Mouse (Mus musculus) ovary, postnatal 10 days (tissue): ENCODE data around the gene Fcamr.

Source experiments
- DNase-seq: peaks from one replicate; pipeline ENCODE4 v3.0.0; 2022; ENCODE audit warnings: low spot score

The Fcamr gene

DNA sequence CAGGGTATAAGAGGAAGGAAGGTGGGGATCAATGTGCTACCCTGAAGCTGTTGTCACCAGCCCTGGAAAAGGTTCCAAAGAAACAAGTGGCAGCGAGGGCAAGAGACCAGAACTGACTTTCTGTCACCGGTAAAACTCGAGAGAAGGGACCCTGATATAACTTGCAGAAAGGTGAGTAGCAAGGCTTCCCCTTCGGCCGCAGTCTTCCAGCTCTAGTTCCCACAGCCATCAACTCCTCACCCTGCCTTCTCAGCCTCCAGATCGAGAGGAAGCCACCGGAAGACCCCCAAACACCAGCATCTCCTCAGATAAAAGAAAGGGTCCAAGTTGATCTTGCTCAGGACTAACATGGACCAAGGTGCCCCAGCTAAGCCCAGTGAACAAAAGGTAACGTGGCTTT is at the start of gene Fcamr:
Gene Fcamr, plus strand, starts transcription at position 301 of the 400 bp plus-strand sequence.
- no peak for DNase-seq

DNA sequence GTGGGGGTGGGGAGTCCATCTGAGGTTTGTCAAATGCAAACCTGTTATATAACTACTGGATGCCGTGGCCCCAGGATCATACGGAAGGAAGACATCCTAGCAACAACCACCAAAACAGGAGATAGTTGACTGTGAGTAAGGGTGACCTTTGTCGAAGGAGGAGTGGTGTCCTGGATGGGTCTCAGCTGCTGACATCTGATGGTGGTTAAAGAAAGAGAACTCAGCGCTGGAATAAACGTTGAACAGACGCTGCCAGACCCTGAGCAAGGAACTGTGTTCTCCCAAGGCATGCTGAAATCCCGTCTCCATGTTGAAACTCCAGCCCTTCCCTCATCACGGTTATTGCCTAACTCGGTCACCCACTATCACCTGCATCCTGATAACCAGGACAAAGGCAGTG is 41.0 kb upstream of the Fcamr start:
- DNase-seq = no peak

GRCm38 (mm10) chr1:130761597-130761996 is 39.1 kb upstream of the Fcamr start:
- no peak for DNase-seq

DNA sequence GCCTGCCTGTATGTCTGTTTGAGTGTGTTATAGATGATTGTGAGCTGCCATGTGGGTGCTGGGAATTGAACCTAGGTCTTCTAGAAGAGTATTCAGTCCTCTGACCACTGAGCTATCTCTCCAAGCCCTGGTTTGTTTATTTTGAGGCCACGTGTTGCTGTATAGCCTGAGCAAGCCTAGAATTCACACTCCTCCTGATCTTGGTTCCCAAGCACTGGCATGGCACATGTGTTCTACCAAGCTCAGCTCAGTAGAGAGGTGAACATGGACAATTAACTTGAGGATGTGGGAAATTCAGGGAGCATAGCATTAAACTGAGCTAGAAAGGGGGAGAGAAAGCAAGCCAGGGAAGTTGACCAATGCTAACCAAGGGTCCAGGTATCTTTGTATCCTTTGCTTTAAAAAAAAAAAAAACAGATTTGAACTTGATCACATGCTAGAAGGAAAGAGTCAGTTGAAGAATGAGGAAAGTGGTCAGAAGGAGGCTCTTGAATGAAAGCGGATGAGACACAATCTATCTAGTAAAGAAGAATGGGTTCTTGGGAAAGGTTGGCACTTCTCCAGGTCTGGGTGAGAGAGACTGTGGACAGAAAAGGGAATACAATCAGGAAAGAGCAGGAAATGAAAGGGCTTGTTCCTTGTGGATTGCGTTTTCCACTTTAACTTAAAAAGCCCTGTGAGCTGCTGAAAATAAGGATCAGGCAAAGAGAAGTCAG is 38.5 kb upstream of the Fcamr start:
- no peak for DNase-seq

- no peak for DNase-seq
Measured at GRCm38 (mm10) chr1:130764027-130764461, 36.7 kb upstream of the Fcamr start.

DNA sequence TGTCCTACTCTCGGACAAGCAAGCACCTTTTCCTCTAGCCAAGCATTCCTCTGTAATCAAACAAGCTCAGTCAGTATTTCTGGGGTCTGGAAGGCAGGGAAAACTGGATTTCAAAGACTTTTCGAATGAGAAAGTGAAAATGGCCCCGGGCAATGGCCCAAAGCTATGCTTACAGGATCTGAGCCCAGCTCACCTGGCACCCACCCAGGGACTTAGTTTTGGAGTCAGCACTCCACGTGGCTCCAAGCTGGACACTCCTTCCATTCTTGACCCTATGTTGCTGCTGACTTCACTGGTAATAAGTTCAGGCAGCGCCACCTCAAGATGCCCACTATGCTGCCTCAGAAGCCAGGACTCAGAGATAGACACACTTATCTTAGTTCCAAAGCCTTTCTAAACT is 33.6 kb upstream of the Fcamr start:
- no peak for DNase-seq

- DNase-seq = no peak
Measured at GRCm38 (mm10) chr1:130769925-130770324, 30.8 kb upstream of the Fcamr start.

GRCm38 (mm10) chr1:130770487-130770886 is 30.2 kb upstream of the Fcamr start:
- DNase-seq = no peak

DNA sequence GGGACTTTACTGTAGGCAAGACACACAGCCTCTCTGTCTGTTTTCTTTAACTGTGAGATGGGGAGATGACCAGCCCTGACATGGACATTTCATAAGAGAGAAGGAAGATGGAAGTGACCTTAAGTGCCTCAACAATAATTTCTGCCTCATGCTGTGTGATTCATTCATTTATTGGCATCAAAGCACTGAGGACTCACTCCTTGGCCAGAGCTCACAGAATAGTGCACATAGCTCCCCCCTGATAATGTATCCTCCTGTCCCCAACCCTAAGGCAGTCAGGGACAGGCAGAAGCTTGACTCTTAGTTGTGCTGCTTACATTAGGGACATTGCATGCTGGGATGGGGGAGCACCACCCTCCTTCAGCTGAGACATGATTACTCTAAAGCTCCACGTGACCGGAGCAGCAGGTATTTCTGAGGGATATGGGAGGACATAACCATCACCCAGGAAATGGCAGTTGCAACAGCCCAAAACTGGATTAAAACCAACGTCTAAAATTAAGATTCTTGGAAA is 29.7 kb upstream of the Fcamr start:
- DNase-seq = no peak

GRCm38 (mm10) chr1:130775234-130775633 is 25.5 kb upstream of the Fcamr start:
- DNase-seq = no peak

DNA sequence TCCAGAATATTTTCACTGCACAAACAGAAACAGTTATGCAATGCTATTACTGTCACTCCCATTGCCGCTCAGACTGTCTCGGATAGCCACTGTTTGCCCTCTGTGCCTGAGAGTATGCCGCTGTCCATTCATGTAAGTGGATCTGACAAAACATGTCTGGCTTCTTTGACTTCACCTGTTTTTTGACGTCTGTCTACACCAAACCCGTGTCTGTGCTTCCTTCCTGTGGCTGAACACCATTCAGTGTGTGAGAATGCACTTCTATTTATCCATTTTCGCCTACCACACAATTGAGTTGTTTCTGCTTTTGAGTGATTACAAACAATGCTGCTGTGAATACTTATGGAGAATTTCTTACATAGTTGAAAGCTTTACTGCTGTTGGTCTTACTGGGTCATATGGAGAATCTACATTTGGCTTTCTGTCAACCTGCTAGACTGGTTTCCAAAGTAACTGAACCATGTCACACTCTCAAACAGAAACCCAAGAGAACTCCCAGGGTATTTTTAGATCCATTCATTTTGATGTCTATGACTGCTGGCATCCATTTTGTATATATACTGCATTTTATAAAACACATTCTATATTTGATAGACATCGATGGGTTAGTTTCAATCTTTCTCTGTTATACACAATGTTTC is 24.9 kb upstream of the Fcamr start:
- no peak for DNase-seq

- DNase-seq = no peak
Measured at GRCm38 (mm10) chr1:130776645-130777044, 24.1 kb upstream of the Fcamr start.

- no peak for DNase-seq
Measured at GRCm38 (mm10) chr1:130779867-130780266, 20.8 kb upstream of the Fcamr start.

DNA sequence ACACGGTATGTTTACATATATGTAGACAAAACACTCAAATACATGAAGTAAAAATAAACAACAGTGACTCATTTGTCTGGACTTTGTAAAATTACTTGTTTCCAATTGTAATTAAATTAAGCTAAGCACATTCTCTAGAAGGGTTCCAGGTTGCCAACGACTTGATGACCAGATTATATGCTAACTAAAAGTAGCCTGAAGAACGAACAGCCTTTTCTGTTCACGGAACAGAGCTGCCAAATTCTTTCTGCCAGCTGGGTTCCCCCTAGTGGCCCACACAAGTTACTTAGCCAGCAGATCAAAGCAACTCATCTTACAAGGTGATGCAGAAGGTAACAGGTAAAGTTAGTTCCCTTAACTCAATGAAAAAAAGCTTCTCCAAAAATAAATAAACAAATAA is 16.6 kb upstream of the Fcamr start:
- DNase-seq = no peak

DNA sequence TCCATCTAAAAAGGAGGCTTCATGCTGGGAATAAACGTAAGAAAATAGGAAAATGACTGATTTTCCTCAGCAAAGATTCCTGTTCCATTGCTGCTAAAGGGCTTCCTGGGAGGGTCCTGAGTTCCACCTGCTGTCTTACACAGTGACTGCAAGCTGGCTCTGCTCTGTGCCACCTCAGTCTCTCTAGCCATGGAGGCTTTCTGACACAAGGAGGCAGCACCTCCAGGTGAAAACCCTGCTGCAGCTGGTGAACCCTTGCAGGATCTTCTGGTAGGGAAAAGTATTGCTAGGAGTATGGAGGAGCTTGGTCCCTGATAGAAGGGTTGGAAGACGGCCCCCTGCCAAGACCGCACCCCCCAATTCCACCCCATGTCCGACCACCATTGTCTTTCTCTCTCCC is 13.7 kb upstream of the Fcamr start:
- no peak for DNase-seq

GRCm38 (mm10) chr1:130789512-130790451 is 10.9 kb upstream of the Fcamr start:
- DNase-seq = no peak

DNA sequence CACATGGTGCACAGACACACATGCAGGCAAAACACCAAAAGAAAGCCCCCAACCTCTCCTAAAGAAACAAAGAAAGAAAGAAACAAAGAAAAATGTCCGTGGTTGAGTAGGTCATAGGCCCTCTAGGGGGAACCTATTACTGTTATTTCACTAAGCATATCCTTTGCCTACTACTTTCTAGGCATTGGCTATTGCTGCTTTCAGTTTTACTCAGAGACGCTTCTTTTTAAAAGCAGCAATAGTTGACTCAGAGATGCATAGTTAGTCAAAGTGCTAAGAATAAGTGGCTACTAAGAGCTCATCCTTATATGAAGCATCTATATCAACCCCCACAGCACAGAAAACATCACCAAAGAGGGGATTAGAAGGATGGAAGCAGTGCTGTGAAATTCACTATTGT is 5.4 kb upstream of the Fcamr start:
- DNase-seq = no peak

- peak; percentile 10 for DNase-seq
Measured at GRCm38 (mm10) chr1:130796967-130797684, 3.6 kb upstream of the Fcamr start.

DNA sequence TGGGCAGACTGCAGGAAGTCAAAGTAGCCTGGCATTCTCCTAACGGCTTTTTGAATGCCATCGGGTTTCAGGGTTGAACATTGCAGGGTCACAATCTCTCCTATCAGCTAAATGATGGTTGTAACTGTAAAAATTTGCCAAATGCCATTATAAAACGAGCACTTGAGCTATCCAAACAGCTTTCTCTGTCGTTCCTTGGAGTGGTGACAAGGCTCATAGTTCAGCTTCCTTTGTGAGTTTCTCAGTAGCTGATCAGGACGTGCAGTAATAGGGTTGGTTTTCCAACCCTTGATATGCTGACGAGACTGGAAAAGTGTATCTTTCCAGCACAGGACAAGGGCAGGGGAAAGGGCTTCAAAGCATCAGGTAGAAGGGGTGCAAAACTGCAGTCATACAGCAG is 2.7 kb upstream of the Fcamr start:
- DNase-seq = no peak

- DNase-seq = no peak
Measured at GRCm38 (mm10) chr1:130798551-130798950, 2.2 kb upstream of the Fcamr start.

DNA sequence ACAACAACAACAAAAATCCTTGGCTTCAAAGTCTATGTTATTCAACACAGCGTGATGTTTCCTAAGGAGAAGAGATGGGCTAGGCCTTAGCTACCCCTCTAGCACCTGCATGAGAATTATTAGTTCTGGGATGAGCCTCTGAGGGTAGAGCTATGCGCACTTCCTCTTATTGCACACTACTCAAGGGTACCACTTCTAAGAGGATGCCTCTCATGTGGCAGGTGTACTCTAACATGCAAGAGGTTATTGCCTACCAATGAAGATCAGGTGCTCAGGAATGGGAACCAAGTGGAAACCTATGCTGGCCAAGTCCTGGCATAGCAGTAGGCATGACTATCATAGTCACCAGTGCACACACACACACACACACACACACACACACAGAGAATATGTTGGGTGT is 1.3 kb upstream of the Fcamr start:
- DNase-seq = no peak

DNA sequence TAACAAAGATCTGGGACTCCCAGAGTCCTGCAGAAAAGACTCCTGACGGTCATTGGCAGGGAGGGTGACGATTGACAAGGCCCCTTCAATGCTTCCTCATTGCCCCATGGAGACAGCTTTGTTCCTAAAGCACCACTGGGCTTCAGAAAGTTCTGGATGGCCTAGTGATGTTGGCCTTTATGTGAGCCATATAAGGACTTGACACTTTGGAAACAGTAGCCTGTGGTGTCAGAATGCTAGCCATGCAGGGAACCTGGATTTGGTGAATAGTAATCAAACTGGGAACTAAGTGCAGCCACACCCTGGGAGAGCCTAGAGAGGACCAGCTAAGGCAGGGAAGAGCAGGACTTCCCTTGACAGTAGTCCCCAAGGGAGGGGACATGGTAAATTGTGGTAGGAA is 809 bp downstream of the Fcamr start:
- DNase-seq = no peak
